Mouse (Mus musculus) right cerebral cortex, postnatal 25 days (tissue): ENCODE results near the gene Tdrd6.

ENCODE experiments used
- DNase-seq: peaks from one replicate; pipeline ENCODE4 v3.0.0; 2022

Tdrd6 gene

DNA sequence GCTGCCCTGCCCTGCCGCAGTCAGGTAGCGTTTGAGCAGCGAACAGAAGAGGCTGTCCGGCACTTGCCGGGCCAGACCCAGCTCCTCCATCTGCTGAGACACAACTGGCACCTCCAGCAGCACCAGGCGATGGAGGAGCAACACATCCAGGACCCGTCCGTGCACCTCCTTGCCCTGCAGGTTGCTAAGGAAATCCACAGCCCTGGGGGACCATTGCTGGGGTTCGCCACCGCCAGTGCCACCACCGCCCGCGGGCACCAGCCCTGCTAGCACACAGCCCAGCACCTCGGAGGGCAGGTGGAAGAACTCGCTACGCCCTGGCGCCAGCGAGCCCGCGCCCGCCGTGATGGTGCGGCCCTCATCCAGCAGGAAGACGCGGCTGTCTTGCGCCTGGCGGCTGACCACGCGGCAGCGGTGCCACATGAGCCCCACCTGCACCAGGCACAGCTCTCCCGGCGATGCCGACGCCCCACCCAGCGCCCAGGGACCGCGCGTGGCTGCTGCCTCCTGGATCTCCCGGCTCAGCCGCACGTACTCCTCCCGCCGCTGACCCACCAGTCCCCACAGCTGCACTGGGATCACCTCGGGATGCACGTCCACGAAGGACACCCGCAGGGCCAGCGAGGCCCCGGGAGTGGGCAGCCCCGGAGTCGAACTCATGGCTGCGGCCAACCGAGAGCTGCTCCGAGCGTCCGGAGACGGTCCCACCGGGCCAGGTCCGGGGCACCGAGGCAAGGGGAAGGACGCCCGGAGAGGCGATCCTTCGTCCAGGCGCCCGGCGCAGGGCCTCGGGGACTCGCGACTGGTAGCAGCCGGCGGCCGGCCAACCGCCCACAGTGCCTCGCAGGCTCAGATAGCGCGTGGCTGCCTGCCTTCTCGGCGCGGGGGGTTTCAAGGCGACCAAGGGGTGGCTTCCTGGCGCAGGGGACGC is at the start of gene Tdrd6:
Gene Tdrd6, minus strand, starts transcription at position 804 of the 931 bp plus-strand sequence.
- DNase-seq = peak; percentile 20

GRCm38 (mm10) chr17:43677317-43677716 is 47.2 kb upstream of the Tdrd6 start:
- DNase-seq = no peak

- no peak for DNase-seq
Measured at GRCm38 (mm10) chr17:43676241-43676640, 46.1 kb upstream of the Tdrd6 start.

DNA sequence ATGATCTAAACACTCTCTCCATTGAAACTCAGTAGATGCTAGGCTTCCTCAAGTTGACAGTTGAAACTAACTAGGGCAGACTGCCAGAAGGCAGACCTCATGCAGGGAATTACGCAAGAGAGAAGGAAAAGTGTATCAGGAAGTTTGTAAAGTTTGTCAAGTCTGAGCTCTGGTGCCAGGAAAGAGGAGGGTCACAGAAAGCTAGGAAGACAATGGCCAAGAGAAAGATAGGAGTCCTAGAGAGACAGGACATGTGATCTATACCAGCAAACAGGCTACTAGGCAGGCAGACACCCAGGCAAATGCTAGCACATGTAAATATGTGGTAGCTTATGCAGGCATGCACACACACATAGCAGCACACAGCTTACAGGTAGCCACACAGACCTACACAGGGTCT is 45.1 kb upstream of the Tdrd6 start:
- DNase-seq = no peak

- DNase-seq = no peak
Measured at GRCm38 (mm10) chr17:43671907-43672306, 41.8 kb upstream of the Tdrd6 start.

DNA sequence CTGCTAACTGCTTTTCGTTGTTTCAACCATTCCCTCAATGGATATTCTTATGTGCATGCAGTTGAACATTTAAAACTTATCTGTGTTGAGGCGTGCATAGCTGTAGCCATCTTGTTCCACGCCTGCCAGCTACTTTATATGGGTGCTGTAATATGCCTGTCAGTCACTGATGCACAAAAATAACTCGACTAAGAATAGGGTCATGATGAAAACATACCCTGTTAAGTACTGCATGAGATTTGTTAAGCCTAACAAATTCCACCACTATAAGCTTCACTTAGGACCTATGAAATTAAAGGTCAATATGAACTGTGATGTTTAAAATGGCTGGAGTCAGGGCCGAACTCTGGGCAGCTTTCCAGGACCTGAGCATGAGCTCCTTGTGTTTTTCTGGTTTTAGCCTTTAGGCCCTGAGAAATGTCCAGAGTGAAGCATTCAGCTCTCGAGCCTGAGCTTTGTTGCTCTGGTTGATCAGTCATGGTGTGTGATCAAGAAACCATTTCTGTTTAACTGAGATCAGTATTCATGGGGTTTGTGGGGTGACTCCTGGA is 39.1 kb upstream of the Tdrd6 start:
- no peak for DNase-seq

DNA sequence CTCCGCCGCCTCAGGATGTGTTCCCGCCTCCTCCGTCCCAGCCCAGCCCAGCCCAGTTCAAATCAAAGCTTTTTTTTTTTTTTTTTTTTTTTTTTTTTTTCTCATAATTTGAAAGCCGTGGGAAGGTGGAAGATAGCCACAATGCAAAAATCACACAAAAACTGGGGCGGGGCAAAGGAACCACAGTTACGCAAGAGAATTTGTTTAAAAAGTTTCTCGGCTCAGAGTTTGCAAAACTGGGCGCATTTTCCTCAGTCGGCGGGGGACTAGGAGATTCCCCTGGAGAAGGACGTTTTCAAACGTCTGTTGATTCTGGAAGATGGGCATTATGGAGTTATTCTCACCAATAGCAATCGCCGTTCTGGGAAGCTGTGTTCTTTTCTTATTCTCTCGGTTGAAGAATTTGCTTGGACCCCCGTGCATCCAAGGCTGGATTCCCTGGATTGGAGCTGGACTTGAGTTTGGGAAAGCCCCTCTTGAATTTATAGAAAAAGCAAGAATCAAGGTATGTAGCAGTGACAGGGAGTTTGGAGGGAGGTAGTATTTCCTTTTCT is 37.3 kb upstream of the Tdrd6 start, which contains the start of gene Cyp39a1:
Gene Cyp39a1, plus strand, starts transcription at position 136 of the 554 bp plus-strand sequence.
- DNase-seq = no peak

DNA sequence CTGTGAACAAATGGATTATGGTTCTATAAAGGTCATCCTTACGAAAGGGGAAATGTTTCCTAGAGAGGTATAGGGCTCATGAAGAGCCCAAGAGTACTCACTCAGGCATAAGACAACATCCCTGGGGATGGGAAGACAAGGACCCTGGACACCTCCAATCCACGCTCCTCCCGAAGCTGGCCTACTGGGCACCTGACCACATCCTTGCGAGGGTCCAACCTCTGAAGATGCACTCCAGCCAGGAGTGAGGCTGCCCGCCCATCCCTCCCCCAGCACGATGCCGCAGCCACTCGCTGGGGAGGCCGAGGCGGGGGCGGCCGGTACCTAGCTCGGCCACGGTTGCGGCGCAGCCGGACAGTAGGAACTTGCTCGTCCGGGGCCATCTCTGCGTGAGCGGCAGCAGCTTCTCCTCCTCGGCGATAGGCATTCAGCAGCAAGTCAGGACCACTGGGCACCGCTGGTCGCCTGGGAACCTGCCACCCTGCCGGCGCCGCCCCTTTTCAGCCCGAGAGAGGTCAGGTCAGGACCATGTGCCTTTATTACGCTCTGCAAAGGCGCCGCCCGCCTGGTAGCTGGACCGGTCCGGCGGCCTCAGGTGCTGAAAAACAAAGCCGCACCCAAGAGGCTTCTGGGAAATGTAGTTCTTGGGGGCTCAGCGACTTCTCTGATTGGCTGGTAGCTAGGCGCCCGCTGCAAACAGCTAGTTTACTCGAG is 36.6 kb upstream of the Tdrd6 start, which contains the start of gene Slc25a27:
Gene Slc25a27, minus strand, starts transcription at position 639 of the 714 bp plus-strand sequence.
- peak; percentile 90 for DNase-seq

- no peak for DNase-seq
Measured at GRCm38 (mm10) chr17:43651314-43652046, 21.4 kb upstream of the Tdrd6 start.

GRCm38 (mm10) chr17:43649641-43650436 is 19.7 kb upstream of the Tdrd6 start:
- DNase-seq = no peak

DNA sequence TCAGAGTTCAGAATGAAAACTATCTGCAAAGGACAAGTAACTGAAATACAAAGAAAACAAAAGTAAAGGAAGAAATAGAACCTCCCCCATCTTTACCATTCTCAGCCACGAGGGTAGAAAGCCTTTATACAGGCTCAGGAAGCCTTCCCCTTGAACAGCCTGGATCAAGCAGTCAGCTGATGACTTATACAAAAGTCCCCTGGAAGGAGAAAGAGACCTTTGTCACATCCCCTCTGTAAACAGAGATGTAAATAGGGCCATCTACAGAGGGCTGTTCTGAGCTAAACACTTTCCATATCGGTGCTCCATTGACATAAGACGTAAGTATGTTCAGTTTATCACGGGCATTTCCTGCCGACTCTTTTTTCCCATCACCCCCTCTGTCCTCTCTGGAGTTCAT is 16.8 kb upstream of the Tdrd6 start:
- DNase-seq = no peak

- no peak for DNase-seq
Measured at GRCm38 (mm10) chr17:43645136-43645535, 15.0 kb upstream of the Tdrd6 start.

DNA sequence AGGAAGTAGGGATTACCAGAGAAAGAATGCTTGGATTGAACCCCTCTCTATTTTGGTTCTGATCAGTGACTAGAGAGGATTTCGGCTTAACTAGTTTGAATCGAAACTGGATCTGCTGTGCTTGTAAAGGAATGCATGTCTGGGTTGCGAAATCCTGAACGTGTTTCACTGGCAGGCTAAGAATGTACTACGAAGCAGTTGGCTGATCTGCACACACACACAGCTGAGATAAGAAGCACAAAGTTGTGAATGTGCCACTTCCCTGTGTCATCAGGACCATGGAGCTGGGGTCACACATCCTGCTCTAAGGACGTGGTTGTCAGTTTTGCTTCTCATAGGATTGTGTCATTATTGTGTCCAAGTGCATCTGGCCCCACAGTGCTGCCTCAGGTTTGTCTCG is 14.3 kb upstream of the Tdrd6 start:
- DNase-seq = no peak

- DNase-seq = no peak
Measured at GRCm38 (mm10) chr17:43643191-43643590, 13.1 kb upstream of the Tdrd6 start.

DNA sequence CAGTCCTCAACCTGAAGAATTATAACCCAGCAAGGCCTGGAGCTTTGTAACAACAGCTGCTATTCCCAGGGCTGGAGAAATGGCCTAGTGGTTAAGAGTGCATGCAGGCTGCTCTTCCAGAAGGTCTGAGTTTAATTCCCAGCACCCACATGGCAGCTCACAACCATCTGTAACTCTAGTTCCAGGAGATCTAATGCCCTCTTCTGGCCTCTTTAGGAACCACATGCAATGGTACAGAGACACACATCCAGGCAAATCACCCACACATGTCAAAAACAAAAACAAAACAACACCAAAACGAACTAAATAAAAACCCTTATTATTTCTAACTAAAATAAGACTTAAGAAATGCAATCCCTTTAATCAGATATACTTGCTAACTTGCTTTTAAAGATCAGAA is 10.7 kb upstream of the Tdrd6 start:
- DNase-seq = no peak

- no peak for DNase-seq
Measured at GRCm38 (mm10) chr17:43637146-43637545, 7.0 kb upstream of the Tdrd6 start.

GRCm38 (mm10) chr17:43630427-43630760 is 295 bp upstream of the Tdrd6 start:
- no peak for DNase-seq

GRCm38 (mm10) chr17:43629026-43629495 is 1.0 kb downstream of the Tdrd6 start:
- no peak for DNase-seq

- no peak for DNase-seq
Measured at GRCm38 (mm10) chr17:43628246-43628645, 1.9 kb downstream of the Tdrd6 start.

- no peak for DNase-seq
Measured at GRCm38 (mm10) chr17:43622076-43622475, 8.0 kb downstream of the Tdrd6 start.

DNA sequence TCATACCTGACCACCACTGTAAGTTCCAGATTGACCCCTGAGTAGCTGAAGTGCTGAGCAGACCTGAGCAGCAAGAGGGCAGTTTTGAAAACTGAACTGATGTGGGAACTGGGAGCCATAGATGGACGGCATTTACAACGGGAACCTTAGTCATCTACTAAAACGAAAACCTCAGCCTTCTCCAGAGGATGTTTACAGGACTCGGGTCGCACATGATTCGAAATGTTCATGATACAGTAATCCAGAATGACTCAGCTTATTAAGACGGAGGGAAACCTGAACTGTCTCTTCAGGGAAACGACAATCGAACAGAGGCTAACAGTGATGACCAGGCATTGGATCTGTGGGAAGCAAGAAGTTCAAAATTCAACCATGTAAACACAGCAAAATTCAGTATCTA is 10.9 kb downstream of the Tdrd6 start:
- DNase-seq = no peak

GRCm38 (mm10) chr17:43612221-43612620 is 17.9 kb downstream of the Tdrd6 start:
- no peak for DNase-seq
